ENCODE assay signal across 15 mouse cellular contexts in genomic region chr11:120163207-120163606, GRCm38 (mm10). TPM values are rescaled to one million over a fixed set of nuclear protein-coding genes. Genes with fewer than 3 reads are reported as not detected.
DNase-seq lines count a peak whose midpoint lies in the region; TF ChIP-seq lines count a peak whose summit lies in the region.
"Had no signal": no experiment of that assay in that cellular context is flagged by ENCODE, and none has a peak within 500 bp of the region (broad histone marks: within the 10 kb centered on the region; RNA-seq: fewer than 3 reads in every experiment).

No protein-coding gene starts in this region.

- H3K36me3 ChIP-seq in kidney, adult 2 months (ENCODE audit: control insufficient read depth, insufficient read depth, low read length): no peaks in the 10 kb centered on the region
- H3K36me3 ChIP-seq in testis, adult 2 months (ENCODE audit: control insufficient read depth, insufficient read depth, low read length): no peaks in the 10 kb centered on the region
- H3K36me3 ChIP-seq in splenic B cell, adult 2 months (ENCODE audit: control insufficient read depth, insufficient read depth, low read length, poor library complexity, severe bottlenecking): no peaks in the 10 kb centered on the region
- H3K36me3 ChIP-seq: limb, embryonic 12.5 days had no signal

- no peaks in the 10 kb centered on the region for H3K27me3 ChIP-seq in kidney, adult 2 months (replicated peaks; ENCODE audit: control insufficient read depth, insufficient read depth, low read length)
- no peaks in the 10 kb centered on the region for H3K27me3 ChIP-seq in testis, adult 2 months (ENCODE audit: control insufficient read depth, insufficient read depth, low read length)
- H3K27me3 ChIP-seq in splenic B cell, adult 2 months (ENCODE audit: control insufficient read depth, insufficient read depth, low read length, poor library complexity, severe bottlenecking): no peaks in the 10 kb centered on the region

- H3K4me3 ChIP-seq in kidney, adult 2 months (ENCODE audit: insufficient read depth, low read depth, low read length): no peak overlapping the region
- no peak overlapping the region for H3K4me3 ChIP-seq in testis, adult 2 months (ENCODE audit: control insufficient read depth, low read depth, low read length)
- H3K4me3 ChIP-seq: limb, embryonic 12.5 days had no signal

- no peak for TF ChIP-seq POLR2A in kidney, adult 2 months (IDR thresholded peaks at IDR 0.05; ENCODE audit: low read depth, low read length)
- no peak for TF ChIP-seq POLR2A in testis, adult 2 months (IDR thresholded peaks at IDR 0.05; ENCODE audit: control insufficient read depth, low read depth, low read length)

- DNase-seq in kidney, adult 2 months: no peak
- no peak for DNase-seq in kidney, postnatal 4 days
- no peak for DNase-seq in testis, postnatal 14 days (ENCODE audit: low spot score)
- peak; percentile 34 for DNase-seq in NIH3T3 (ENCODE audit: low read depth)
- peak; percentile 28 for DNase-seq in splenic B cell, adult 2 months (ENCODE audit: low read depth, low spot score)
- DNase-seq in adrenal gland, postnatal 14 days: no peak
- no peak for DNase-seq in right cerebral cortex, adult 2 months (ENCODE audit: low spot score in 2 of 2)
- DNase-seq: adrenal gland, postnatal 36 days; cerebellum, adult 11-12 months; embryo, embryonic 11 days; gastrocnemius, postnatal 36 days; kidney, adult 18-20 months; lung, postnatal 14 days had no signal

- peak; percentile 39 for TF ChIP-seq CTCF in kidney, adult 2 months (conservative IDR thresholded peaks at IDR 0.05; ENCODE audit: insufficient read depth, insufficient read length, low read depth, low read length)
- peak; percentile 35; the same call in 1 of the 2 replicates for TF ChIP-seq CTCF in testis, adult 2 months (IDR thresholded peaks at IDR 0.05; ENCODE audit: control insufficient read depth, insufficient read depth, insufficient replicate concordance, low read depth, low read length)

- H3K4me1 ChIP-seq in kidney, adult 2 months (ENCODE audit: control insufficient read depth, insufficient read depth, low read length): no peaks in the 10 kb centered on the region
- H3K4me1 ChIP-seq in testis, adult 2 months (ENCODE audit: control insufficient read depth, insufficient read depth, low read length): no peaks in the 10 kb centered on the region

- no peak overlapping the region for H3K27ac ChIP-seq in kidney, adult 2 months (ENCODE audit: insufficient read depth, low read depth, low read length)
- H3K27ac ChIP-seq in testis, adult 2 months (ENCODE audit: control insufficient read depth, insufficient read depth, low read depth, low read length): no peak overlapping the region

- WGBS in kidney, adult 2 months: 90% methylated on average over 3 of the region's 3 CpGs

RNA-seq across cellular contexts. Expression of gene Slc38a10, which starts 12.1 kb away (rescaled TPM):
- 151 and 178 TPM in 2 replicates for polyA plus RNA-seq in kidney, adult 2 months (2012; rRNA removed)
- polyA plus RNA-seq in testis, adult 2 months (2012; rRNA removed): 76.3 and 90.4 TPM in 2 replicates
- total RNA-seq in adrenal gland, postnatal 14 days (2021): 105 and 115 TPM in 2 replicates

Comparison
In these comparisons a context has a peak if more than half of its experiments do, and no peak if none do; other contexts are left out.
1. DNase-seq: peak in NIH3T3 (single experiment) and splenic B cell, adult 2 months (single experiment); none in kidney, adult 2 months (single experiment), kidney, postnatal 4 days (0 of 2), testis, postnatal 14 days (single experiment), adrenal gland, postnatal 14 days (single experiment) and right cerebral cortex, adult 2 months (0 of 2).